Mouse (Mus musculus): ENCODE data around the gene Bicd1. TPM values are rescaled to one million over a fixed set of nuclear protein-coding genes. Genes with fewer than 3 reads are reported as not detected.

The Bicd1 gene
- polyA plus RNA-seq, 1 experiment from 2014 or later = 10.2 TPM

DNA sequence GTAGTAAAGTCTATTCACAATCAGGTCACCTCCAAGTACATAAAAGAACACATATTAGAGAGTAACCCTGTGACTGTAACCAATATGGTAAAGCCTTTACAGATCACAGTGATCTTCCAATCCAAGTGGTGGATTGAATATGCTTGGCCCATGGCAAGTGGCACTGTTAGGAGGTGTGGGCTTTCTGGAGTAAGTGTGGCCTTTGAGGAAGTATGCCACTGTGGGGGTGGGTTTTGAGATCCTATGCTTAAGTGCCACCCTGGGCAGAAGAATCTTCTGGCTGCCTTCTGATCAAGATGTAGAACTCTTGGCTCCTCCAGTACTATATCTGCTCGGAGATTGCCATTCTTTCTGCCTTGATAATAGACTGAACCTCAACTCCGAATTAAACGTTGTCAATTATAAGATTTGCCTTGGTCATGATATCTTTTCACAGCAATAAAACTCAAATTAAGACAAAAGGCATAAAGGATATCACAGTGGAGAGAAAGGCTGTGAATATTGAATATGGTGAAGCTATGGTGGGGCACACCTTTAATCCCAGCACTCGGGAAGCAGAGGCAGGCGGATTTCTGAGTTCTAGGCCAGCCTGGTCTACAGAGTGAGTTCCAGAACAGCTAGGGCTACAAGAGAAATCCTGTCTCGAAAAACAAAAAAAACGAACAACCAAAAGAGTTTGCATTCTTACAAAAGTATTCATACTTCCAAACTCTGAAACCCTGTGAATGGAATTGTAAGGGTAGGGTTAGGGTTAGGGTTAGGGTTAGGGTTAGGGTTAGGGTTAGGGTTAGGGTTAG lies 177.2 kb downstream of the Bicd1 start:
- Histone ChIP-seq H3K4me2 (replicated peaks; ENCODE audit: low read depth, low read length) (no peak overlapping the region), H3K9me3 (ENCODE audit: control insufficient read depth, low read length) (peaks cover 14% of the 10 kb centered on the region), H3K36me3 (ENCODE audit: control insufficient read depth, insufficient read depth, low read length) (no peaks in the 10 kb centered on the region; the same call in 1 of the 2 replicates), H3K4me3 (ENCODE audit: low read length) (no peak overlapping the region), H3K27ac (ENCODE audit: low read depth, low read length) (no peak overlapping the region), H3K9ac (ENCODE audit: low read depth, low read length) (no peak overlapping the region), H3K27me3 (ENCODE audit: control insufficient read depth, insufficient read depth, low read length) (no peaks in the 10 kb centered on the region), H3K4me1 (ENCODE audit: control insufficient read depth, insufficient read depth, low read length) (no peaks in the 10 kb centered on the region)
- ATAC-seq (ENCODE audit: low FRiP score, low TSS enrichment) = no peak
- WGBS = 96% methylated on average over 7 of the region's 7 CpGs

Small RNA genes lying within 50 kb of the gene (microRNA-seq; reads per million reads assigned to microRNA genes)
- not detected for gene Gm24307

Other genes with a start within 250 kb of the Bicd1 start
- 32.5 and 35.7 TPM in 2 replicates for gene Amn1, start 220.2 kb upstream of the Bicd1 start, polyA plus RNA-seq (2014; fragmentation: Nextera tagmentation; extraction: Ambion mirVana)
- gene Resf1, start 99.5 kb upstream of the Bicd1 start, polyA plus RNA-seq (2014; fragmentation: Nextera tagmentation; extraction: Ambion mirVana) = 56.0 and 69.5 TPM in 2 replicates